Mouse (Mus musculus) heart, adult 2 months (tissue): Measurements from ENCODE around the gene Dbp. TPM values are rescaled to one million over a fixed set of nuclear protein-coding genes. Genes with fewer than 3 reads are reported as not detected.
"Not testable (repeated sequence)": the region's sequence is repeated elsewhere in the genome, so short reads cannot be mapped to it uniquely, and the experiment has no call there.

Source experiments
- DNase-seq, 2 experiments: peaks; one replicate each; pipeline ENCODE4 v3.0.0; 2021
- H3K27ac ChIP-seq: fragments of 200-600 bp; 2 replicates; pipeline ENCODE4 v1.8.1; 2022
- H3K27me3 ChIP-seq: fragments of 200-500 bp; 2 replicates; pipeline ENCODE4 v1.6.1; 2012; ENCODE audit warnings: mild to moderate bottlenecking, low read length, inconsistent platforms, mixed read lengths; ENCODE audit not compliant: control insufficient read depth, insufficient read depth
- H3K36me3 ChIP-seq: fragments of 200-500 bp; 2 replicates; pipeline ENCODE4 v1.6.1; 2012; ENCODE audit warnings: low read length, inconsistent platforms; ENCODE audit not compliant: control insufficient read depth, insufficient read depth
- H3K4me1 ChIP-seq: fragments of 200-500 bp; 2 replicates; pipeline ENCODE4 v1.6.1; 2011; ENCODE audit warnings: low read length; ENCODE audit not compliant: control insufficient read depth, insufficient read depth
- H3K4me3 ChIP-seq: fragments of 200-600 bp; 2 replicates; pipeline ENCODE4 v1.8.1; 2022
- H3K79me2 ChIP-seq: fragments of 200-500 bp; replicated peaks from 2 replicates; pipeline ENCODE4 v1.6.1; 2012; ENCODE audit warnings: mild to moderate bottlenecking, inconsistent platforms, low read length, moderate library complexity, mixed read lengths; ENCODE audit not compliant: control insufficient read depth, insufficient read depth
- H3K9ac ChIP-seq: fragments of 200-500 bp; 2 replicates; pipeline ENCODE4 v1.6.1; 2012; ENCODE audit warnings: low read depth, mild to moderate bottlenecking, control low read depth, inconsistent platforms, low read length, mixed read lengths
- CTCF ChIP-seq: fragments of 200-600 bp; IDR thresholded peaks from 2 replicates; pipeline ENCODE4 v1.8.1; 2022; ENCODE audit warnings: antibody characterized with exemption, mild to moderate bottlenecking, moderate library complexity
- EP300 ChIP-seq: fragments of 200-500 bp; IDR thresholded peaks from 2 replicates; pipeline ENCODE4 v1.6.1; 2011; ENCODE audit warnings: low read depth, low read length, control low read depth; ENCODE audit not compliant: insufficient read depth
- POLR2A ChIP-seq: fragments of 200-500 bp; IDR thresholded peaks from 2 replicates; pipeline ENCODE4 v1.6.1; 2011; ENCODE audit warnings: mild to moderate bottlenecking, low read depth, low read length, control low read depth; ENCODE audit not compliant: insufficient read depth
- WGBS: fragments of 180-500 bp; shearing (Covaris S2); methylation state at CpG from one replicate; pipeline ENCODE4 v1.1.7; 2018; 5-methylcytosine and 5-hydroxymethylcytosine counted together
- intact Hi-C: fragments of 180-260 bp; cut with DNase I; formaldehyde crosslinking; loops from one replicate; pipeline ENCODE4 v1.15.1; 2025
- long read RNA-seq: library from polyadenylated mRNA; stranded (forward); transcript quantifications from one replicate; pipeline ENCODE4 v2.0.0, GENCODE M21; 2021
- polyA plus RNA-seq: library from polyadenylated mRNA; depleted of rRNA; stranded (reverse); fragments of >200 nt; gene quantifications from 2 replicates; pipeline ENCODE4 v1.2.3, GENCODE M21; 2012; rRNA removed
- total RNA-seq, 2 experiments: library from RNA; stranded (reverse); gene quantifications; 2 replicates each; pipeline ENCODE4 v1.2.3; 2021

The Dbp gene
- total RNA-seq (100 to 1,000 TPM in 1 of 2 experiments, 1 to 10 TPM in 1; 6.4 to 134 TPM), polyA plus RNA-seq (49.3 and 93.6 TPM in 2 replicates)
- long read RNA-seq, transcript Dbp-201 (4 exons, 1,837 nt) = major isoform, 7 of 10 reads
- long read RNA-seq, partial matches to known transcripts = 1 of 10 reads
- long read RNA-seq, other reads (novel, unspliced or antisense) = 1 of 10 reads

DNA sequence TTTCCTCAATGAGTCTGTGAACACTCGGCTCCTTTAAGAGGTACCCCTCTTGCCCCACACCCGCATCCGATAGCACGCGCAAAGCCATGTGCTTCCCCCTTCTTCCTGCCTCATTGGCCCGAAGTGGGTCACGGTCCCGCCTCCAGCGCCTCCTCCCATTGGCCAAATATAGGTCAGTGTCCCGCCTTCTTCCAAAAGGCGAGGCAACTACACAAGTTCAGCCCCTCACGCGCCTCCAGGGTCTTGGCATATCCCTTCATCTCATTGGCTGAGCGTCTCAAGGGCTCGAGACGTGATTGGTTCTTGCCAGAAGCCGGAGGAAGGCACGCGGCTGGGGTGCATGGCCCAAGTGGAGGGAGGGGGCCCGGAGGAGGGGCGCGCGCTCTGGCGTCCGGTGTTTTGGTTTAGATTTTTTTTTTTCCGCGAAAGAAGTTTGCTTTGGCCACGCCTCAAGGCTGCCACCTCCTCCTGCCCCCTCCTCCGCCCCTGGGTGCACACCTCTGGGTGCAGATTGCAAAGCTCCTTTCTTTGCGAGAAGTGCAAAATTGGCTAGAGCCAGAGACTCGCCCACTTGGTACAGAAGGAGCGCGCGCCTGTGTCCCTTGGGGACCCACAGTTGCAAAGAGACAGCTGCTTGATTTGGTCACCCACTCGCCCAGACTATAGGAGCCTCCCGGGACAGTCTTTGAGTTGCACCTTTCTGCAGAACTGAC, at the start of gene Dbp:
TSS of gene Dbp (plus strand) at position 359 of the 713 bp plus-strand sequence.
- Histone ChIP-seq H3K4me1 (peaks cover 20% of the 10 kb centered on the region), H3K36me3 (peaks cover 20% of the 10 kb centered on the region), H3K4me3 (peak within 1 kb of the TSS; percentile 91), H3K27me3 (0 out of 2 replicates have a peak, but pooled peaks cover 2% of the 10 kb centered on the region), H3K79me2 (no peaks in the 10 kb centered on the region), H3K9ac (peak within 1 kb of the TSS; percentile 97), H3K27ac (peak within 1 kb of the TSS; percentile 99)
- under 1% methylated on average over 36 of the region's 36 CpGs for WGBS
- intact Hi-C loops = loop anchor here (5.0 kb wide), 3 partner anchors 178 to 1153 kb away; partner anchors contain the start of genes Nr1h2, Plekha4 and Ppp1r15a
- DNase-seq = peak; percentile 97 to 100
- TF ChIP-seq EP300 (peak; percentile 91), CTCF (no peak), POLR2A (peak; percentile 97)

DNA sequence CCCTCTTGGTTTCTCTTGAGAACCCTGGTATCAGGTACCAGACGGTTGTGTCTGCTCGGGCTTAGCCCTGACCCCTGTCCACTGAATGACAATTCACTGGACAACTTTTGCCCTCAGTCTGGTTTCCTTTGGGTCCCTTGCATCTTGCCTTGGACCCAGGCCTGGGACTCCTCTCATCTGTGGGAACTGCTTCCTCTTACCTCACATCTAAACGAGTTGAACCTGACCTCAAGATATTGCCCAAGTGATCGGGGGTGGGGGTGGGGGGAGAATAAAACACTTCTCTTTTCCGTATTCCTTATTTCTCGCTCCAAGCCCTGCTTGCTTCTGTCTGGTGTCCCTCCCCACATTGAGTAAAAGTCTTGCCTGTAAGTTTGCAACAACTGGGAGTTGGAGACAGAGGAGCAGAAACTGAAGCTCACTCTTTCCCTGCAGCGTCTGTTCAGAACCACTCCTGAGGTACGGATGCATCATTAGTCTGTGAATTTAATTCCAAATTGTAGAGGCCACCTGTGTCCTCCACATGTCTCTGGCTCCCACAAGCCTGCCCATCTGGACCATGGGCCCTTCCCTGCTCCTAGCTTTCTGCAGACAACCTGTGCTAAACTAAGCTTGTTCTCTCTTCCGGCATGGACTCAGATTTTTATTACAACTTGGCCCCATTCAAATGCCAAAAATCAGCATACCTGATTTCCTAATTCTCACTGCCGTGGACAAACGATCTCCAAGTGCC, 44.0 kb upstream of the Dbp start:
- H3K4me3 ChIP-seq = no peak overlapping the region
- WGBS = 82% methylated on average over 11 of the region's 11 CpGs
- H3K4me1 ChIP-seq = no peaks in the 10 kb centered on the region
- no peak overlapping the region for H3K27ac ChIP-seq
- no peak overlapping the region for H3K9ac ChIP-seq
- intact Hi-C loops = no loop called here
- no peaks in the 10 kb centered on the region for H3K27me3 ChIP-seq
- DNase-seq = no peak
- TF ChIP-seq EP300 (no peak), POLR2A (no peak), CTCF (no peak)
- no peaks in the 10 kb centered on the region for H3K79me2 ChIP-seq
- H3K36me3 ChIP-seq = no peaks in the 10 kb centered on the region

DNA sequence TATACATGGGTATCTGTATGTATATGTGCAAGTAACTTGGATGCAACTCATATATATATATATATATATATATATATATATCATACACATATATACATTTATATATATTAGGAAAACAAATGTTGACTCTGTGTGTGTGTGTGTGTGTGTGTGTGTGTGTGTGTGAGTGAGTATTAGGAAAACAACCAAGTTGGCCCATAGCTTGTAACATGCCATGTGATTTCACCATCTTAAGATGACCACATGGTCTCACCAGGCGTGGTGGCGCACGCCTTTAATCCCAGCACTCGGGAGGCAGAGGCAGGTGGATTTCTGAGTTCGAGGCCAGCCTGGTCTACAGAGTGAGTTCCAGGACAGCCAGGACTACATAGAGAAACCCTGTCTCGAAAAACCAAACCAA, 43.2 kb upstream of the Dbp start:
- intact Hi-C loops, H3K4me3 ChIP-seq, H3K27ac ChIP-seq, H3K9ac ChIP-seq, H3K4me1 ChIP-seq, H3K79me2 ChIP-seq, H3K36me3 ChIP-seq, H3K27me3 ChIP-seq, DNase-seq: not testable (repeated sequence)
- WGBS = 95% methylated on average over 6 of the region's 6 CpGs

GRCm38 (mm10) chr7:45665303-45666138, 39.4 kb upstream of the Dbp start:
- no peak overlapping the region for H3K27ac ChIP-seq
- no peaks in the 10 kb centered on the region for H3K36me3 ChIP-seq
- H3K27me3 ChIP-seq = no peaks in the 10 kb centered on the region
- no peak overlapping the region for H3K9ac ChIP-seq
- no peaks in the 10 kb centered on the region for H3K4me1 ChIP-seq
- H3K79me2 ChIP-seq = no peaks in the 10 kb centered on the region
- intact Hi-C loops = no loop called here
- no peak for DNase-seq
- H3K4me3 ChIP-seq = no peak overlapping the region
- TF ChIP-seq POLR2A = no peak
- TF ChIP-seq CTCF = no peak
- TF ChIP-seq EP300 = no peak
- 54% methylated on average over 13 of the region's 13 CpGs for WGBS

GRCm38 (mm10) chr7:45666161-45666560, 38.7 kb upstream of the Dbp start, which contains the start of gene Fut2:
TSS of gene Fut2 (minus strand) at chr7:45666394.
- Histone ChIP-seq H3K27ac (no peak within 1 kb of the TSS), H3K27me3 (no peaks in the 10 kb centered on the region), H3K4me3 (no peak within 1 kb of the TSS), H3K4me1 (no peaks in the 10 kb centered on the region), H3K36me3 (no peaks in the 10 kb centered on the region), H3K79me2 (no peaks in the 10 kb centered on the region), H3K9ac (no peak within 1 kb of the TSS)
- no peak for DNase-seq
- 80% methylated on average over 7 of the region's 7 CpGs for WGBS
- TF ChIP-seq CTCF (no peak), EP300 (no peak), POLR2A (no peak)
- intact Hi-C loops = no loop called here
